Mouse (Mus musculus) kidney, adult 2 months (tissue): Measurements from ENCODE around the gene Stx8.

Experiments used
- CTCF ChIP-seq: fragments of 200-500 bp; conservative IDR thresholded peaks from 2 replicates; pipeline ENCODE4 v1.5.1; 2011; ENCODE audit warnings: low read depth, mild to moderate bottlenecking, control low read depth, low read length, moderate library complexity, mixed read lengths; ENCODE audit not compliant: insufficient read depth, insufficient read length
- POLR2A ChIP-seq: fragments of 200-500 bp; IDR thresholded peaks from one replicate; pipeline ENCODE4 v1.6.1; 2011; ENCODE audit warnings: low read depth, low read length, control low read depth

- TF ChIP-seq CTCF, result no peak
- no peak for TF ChIP-seq POLR2A
Measured at GRCm38 (mm10) chr11:68121660-68122059, 155.7 kb downstream of the Stx8 start.
